Mouse (Mus musculus) limb, embryonic 14.5 days (tissue): ENCODE results near the gene Ksr2. TPM values are rescaled to one million over a fixed set of nuclear protein-coding genes. Genes with fewer than 3 reads are reported as not detected.
"Not testable (repeated sequence)": the region's sequence is repeated elsewhere in the genome, so short reads cannot be mapped to it uniquely, and the experiment has no call there.

Experiments used
- ATAC-seq: fragments of 200-750 bp; cut with Nextera tagmentation; 2 replicates; pipeline ENCODE4 v1.8.0; 2017; ENCODE audit warnings: low read depth, moderate number of reproducible peaks, moderate TSS enrichment; ENCODE audit not compliant: low FRiP score
- DNase-seq: peaks from one replicate; pipeline ENCODE4 v3.0.0-alpha.2; 2015; ENCODE audit warnings: low spot score
- H3K27ac ChIP-seq: fragments of 300-500 bp; sonication (generic); replicated peaks from 2 replicates; pipeline ENCODE4 v1.5.1; 2014; ENCODE audit warnings: low read depth, mild to moderate bottlenecking, low read length, moderate library complexity, mixed read lengths
- H3K27me3 ChIP-seq: fragments of 300-500 bp; sonication (generic); 2 replicates; pipeline ENCODE4 v1.6.1; 2014; ENCODE audit warnings: low read length, mixed read lengths; ENCODE audit not compliant: control insufficient read depth, insufficient read depth
- H3K36me3 ChIP-seq: fragments of 300-500 bp; sonication (generic); 2 replicates; pipeline ENCODE4 v1.6.1; 2014; ENCODE audit warnings: mild to moderate bottlenecking, low read length, moderate library complexity, mixed read lengths; ENCODE audit not compliant: control insufficient read depth, insufficient read depth
- H3K4me1 ChIP-seq: fragments of 300-500 bp; sonication (generic); 2 replicates; pipeline ENCODE4 v1.6.1; 2014; ENCODE audit warnings: antibody characterized with exemption, low read length, mixed read lengths; ENCODE audit not compliant: control insufficient read depth, insufficient read depth
- H3K4me2 ChIP-seq: fragments of 300-500 bp; sonication (generic); replicated peaks from 2 replicates; pipeline ENCODE4 v1.6.1; 2014; ENCODE audit warnings: low read depth, mild to moderate bottlenecking, low read length, moderate library complexity; ENCODE audit not compliant: severe bottlenecking
- H3K4me3 ChIP-seq: fragments of 300-500 bp; sonication (generic); replicated peaks from 2 replicates; pipeline ENCODE4 v1.5.1; 2014; ENCODE audit warnings: low read length
- H3K9ac ChIP-seq: fragments of 300-500 bp; sonication (generic); 2 replicates; pipeline ENCODE4 v1.6.1; 2014; ENCODE audit warnings: mild to moderate bottlenecking, low read depth, low read length, moderate library complexity; ENCODE audit not compliant: severe bottlenecking
- H3K9me3 ChIP-seq: fragments of 300-500 bp; sonication (generic); 2 replicates; pipeline ENCODE4 v1.6.1; 2016; ENCODE audit warnings: low read length; ENCODE audit not compliant: control insufficient read depth
- POLR2A ChIP-seq: fragments of 200-500 bp; IDR thresholded peaks from 2 replicates; pipeline ENCODE4 v1.8.0; 2012; ENCODE audit warnings: inconsistent platforms, mild to moderate bottlenecking, moderate library complexity, borderline replicate concordance; ENCODE audit not compliant: insufficient read depth, insufficient read length; ENCODE audit errors: extremely low read depth
- WGBS: fragments of 180-500 bp; shearing (Covaris S2); extraction: QIAGEN DNeasy Blood & Tissue Kit; methylation state at CpG from one replicate; pipeline ENCODE4 v1.1.7; 2014; 5-methylcytosine and 5-hydroxymethylcytosine counted together
- polyA plus RNA-seq, 2 experiments: library from polyadenylated mRNA; depleted of rRNA in 1 of 2; stranded (reverse) in 1 of 2; unstranded in 1 of 2; fragments of >200 nt; fragmentation: Nextera tagmentation in 1 of 2; extraction: Ambion mirVana in 1 of 2; gene quantifications; 2 replicates each; pipeline versions ENCODE4 v1.2.1 to v1.2.3; 2012 to 2014

Ksr2 gene
- polyA plus RNA-seq, 2 experiments = 0.08 to 0.13 TPM

GRCm38 (mm10) chr5:117620292-117620691 lies 206.5 kb downstream of the Ksr2 start:
- ATAC-seq (no peak), DNase-seq (no peak)
- no peak overlapping the region for H3K4me2 ChIP-seq
- H3K4me3 ChIP-seq = no peak overlapping the region
- no peaks in the 10 kb centered on the region for H3K36me3 ChIP-seq
- no peak overlapping the region for H3K27ac ChIP-seq
- H3K9me3 ChIP-seq = no peaks in the 10 kb centered on the region
- WGBS = 76% methylated on average over 4 of the region's 4 CpGs
- H3K4me1 ChIP-seq = no peaks in the 10 kb centered on the region
- no peaks in the 10 kb centered on the region for H3K27me3 ChIP-seq
- H3K9ac ChIP-seq = no peak overlapping the region
- TF ChIP-seq POLR2A = no peak

DNA sequence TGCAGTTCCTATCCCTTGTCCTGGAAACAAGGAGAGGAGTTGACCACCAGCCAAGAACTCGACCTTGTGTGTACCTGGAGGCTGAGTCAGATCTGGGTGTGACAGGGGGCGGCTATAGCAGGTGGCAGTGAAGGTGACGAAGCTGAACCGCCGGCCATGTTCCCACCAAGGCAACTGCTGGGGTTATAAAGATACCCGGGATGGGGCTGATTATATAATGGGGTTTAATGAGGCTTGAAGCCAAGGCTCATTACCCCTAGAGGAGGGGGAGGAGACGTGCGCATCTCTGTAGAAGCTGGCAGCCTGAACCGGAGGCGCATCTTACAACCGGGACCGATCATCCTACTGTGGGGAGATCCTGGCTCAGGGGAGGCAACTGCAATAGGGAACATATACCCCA lies 208.4 kb downstream of the Ksr2 start:
- Histone ChIP-seq H3K4me1 (0 out of 2 replicates have a peak, but pooled peaks cover 3% of the 10 kb centered on the region), H3K4me2 (no peak overlapping the region)
- DNase-seq = no peak

DNA sequence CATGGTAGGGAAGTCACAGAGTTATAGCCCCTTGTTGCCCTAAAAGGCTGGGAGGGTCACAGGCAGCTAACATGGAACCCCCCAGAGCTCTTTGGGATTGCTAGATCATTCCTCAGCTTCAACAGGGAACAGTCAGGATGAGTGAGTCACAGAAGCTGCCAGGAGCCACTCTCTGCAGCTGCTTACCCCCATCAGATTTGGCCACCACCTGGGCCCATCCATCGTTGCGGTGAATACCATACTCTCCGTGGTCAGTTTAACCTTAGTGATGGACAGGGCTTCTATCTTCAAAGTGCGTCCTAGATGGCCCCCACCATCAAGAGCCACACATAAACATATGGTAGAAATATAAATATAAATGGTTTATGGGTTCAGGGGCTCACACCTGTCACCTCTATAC lies 209.4 kb downstream of the Ksr2 start:
- not testable (repeated sequence) for H3K4me3 ChIP-seq, H3K4me1 ChIP-seq, DNase-seq, H3K27ac ChIP-seq, ATAC-seq, H3K36me3 ChIP-seq, H3K27me3 ChIP-seq, H3K4me2 ChIP-seq, H3K9me3 ChIP-seq, H3K9ac ChIP-seq
- 87% methylated on average over 4 of the region's 4 CpGs for WGBS

More for the DNA sequence above, 208.4 kb downstream of the Ksr2 start:
- ATAC-seq = no peak
- Histone ChIP-seq H3K4me3 (no peak overlapping the region), H3K9me3 (no peaks in the 10 kb centered on the region), H3K36me3 (no peaks in the 10 kb centered on the region), H3K27ac (no peak overlapping the region), H3K9ac (no peak overlapping the region), H3K27me3 (no peaks in the 10 kb centered on the region)
- 76% methylated on average over 12 of the region's 12 CpGs for WGBS
- TF ChIP-seq POLR2A = no peak

DNA sequence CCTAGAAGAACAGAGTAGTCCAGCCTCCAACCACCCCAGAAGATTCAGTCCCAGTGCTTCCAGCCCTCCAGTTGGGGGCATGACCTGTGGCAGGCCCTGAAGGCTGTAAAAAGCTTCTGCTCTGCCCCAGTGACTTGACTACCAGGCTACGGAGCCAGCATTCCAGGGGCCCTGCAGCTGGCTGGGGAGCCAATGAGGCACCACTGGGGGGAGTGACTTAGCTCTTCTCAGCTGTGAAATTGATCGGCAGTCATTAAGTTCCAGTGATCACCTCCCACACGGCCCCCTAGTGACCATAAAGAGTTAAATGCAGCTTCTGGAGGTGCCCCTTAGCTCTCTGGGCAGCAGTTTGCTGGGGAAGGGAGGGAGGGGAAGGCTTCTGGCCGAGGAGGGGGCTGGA lies 213.1 kb downstream of the Ksr2 start:
- H3K4me3 ChIP-seq = no peak overlapping the region
- 3% methylated on average over 4 of the region's 4 CpGs for WGBS
- 0 out of 2 replicates have a peak, but pooled peaks cover 3% of the 10 kb centered on the region for H3K4me1 ChIP-seq
- H3K27ac ChIP-seq = no peak overlapping the region
- ATAC-seq = no peak
- no peaks in the 10 kb centered on the region for H3K36me3 ChIP-seq
- H3K4me2 ChIP-seq = no peak overlapping the region
- TF ChIP-seq POLR2A = no peak
- DNase-seq = no peak
- H3K27me3 ChIP-seq = no peaks in the 10 kb centered on the region
- no peaks in the 10 kb centered on the region for H3K9me3 ChIP-seq
- H3K9ac ChIP-seq = no peak overlapping the region

- Histone ChIP-seq H3K4me3 (no peak overlapping the region), H3K9me3 (no peaks in the 10 kb centered on the region), H3K36me3 (no peaks in the 10 kb centered on the region), H3K27me3 (no peaks in the 10 kb centered on the region), H3K9ac (no peak overlapping the region), H3K27ac (no peak overlapping the region), H3K4me2 (no peak overlapping the region), H3K4me1 (0 out of 2 replicates have a peak, but pooled peaks cover 3% of the 10 kb centered on the region)
- 48% methylated on average over 7 of the region's 7 CpGs for WGBS
- no peak for TF ChIP-seq POLR2A
- DNase-seq (no peak), ATAC-seq (no peak)
Measured at GRCm38 (mm10) chr5:117628351-117628750, 214.6 kb downstream of the Ksr2 start.

GRCm38 (mm10) chr5:117629570-117629969 lies 215.8 kb downstream of the Ksr2 start:
- Histone ChIP-seq H3K4me1 (0 out of 2 replicates have a peak, but pooled peaks cover 3% of the 10 kb centered on the region), H3K36me3 (no peaks in the 10 kb centered on the region), H3K9me3 (no peaks in the 10 kb centered on the region), H3K4me3 (no peak overlapping the region), H3K4me2 (no peak overlapping the region), H3K27me3 (no peaks in the 10 kb centered on the region), H3K9ac (no peak overlapping the region), H3K27ac (no peak overlapping the region)
- DNase-seq (no peak), ATAC-seq (no peak)
- TF ChIP-seq POLR2A = no peak
- 91% methylated on average over 14 of the region's 14 CpGs for WGBS
